Comparison of ENCODE assay signal across 36 mouse cellular contexts in the genomic region with DNA sequence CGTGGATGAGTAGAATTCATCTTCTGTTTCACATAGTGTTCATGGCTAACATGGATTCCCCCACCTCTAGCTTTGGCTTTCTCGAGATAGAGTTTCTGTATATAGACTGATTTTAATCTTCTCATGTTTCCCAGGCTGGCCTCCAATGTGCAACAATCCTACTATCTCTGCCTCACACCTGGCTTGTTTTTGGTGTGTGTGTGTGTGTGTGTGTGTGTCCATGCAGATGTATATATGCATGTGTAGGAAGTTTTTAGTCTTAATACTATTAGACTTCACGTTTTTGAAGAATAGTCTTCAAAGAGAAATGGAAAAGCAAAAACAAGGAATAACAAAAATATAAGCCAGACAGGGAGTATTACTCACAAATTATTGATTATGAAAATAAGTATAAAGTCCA.
"Had no signal": no experiment of that assay in that cellular context is flagged by ENCODE, and none has a peak within 500 bp of the region (broad histone marks: within the 10 kb centered on the region; RNA-seq: fewer than 3 reads in every experiment).

No protein-coding gene starts in this region.

- H3K4me1 ChIP-seq: heart, embryonic 12.5 days; heart, embryonic 13.5 days; heart, embryonic 15.5 days; hindbrain, embryonic 10.5 days; hindbrain, embryonic 12.5 days; hindbrain, embryonic 13.5 days; hindbrain, embryonic 15.5 days; intestine, embryonic 15.5 days had no signal

- H3K27ac ChIP-seq: heart, embryonic 10.5 days; heart, embryonic 13.5 days; heart, embryonic 15.5 days; hindbrain, embryonic 10.5 days; hindbrain, embryonic 12.5 days; hindbrain, embryonic 13.5 days; hindbrain, embryonic 14.5 days; hindbrain, embryonic 15.5 days; hindbrain, postnatal 0 days; intestine, embryonic 15.5 days; kidney, embryonic 15.5 days; kidney, postnatal 0 days; layer of hippocampus, adult 2 months; left cerebral cortex, adult 2 months had no signal

- H3K9ac ChIP-seq: heart, embryonic 12.5 days; heart, embryonic 13.5 days; heart, embryonic 15.5 days; hindbrain, embryonic 12.5 days; hindbrain, embryonic 13.5 days; hindbrain, embryonic 14.5 days; hindbrain, embryonic 15.5 days; intestine, embryonic 15.5 days; kidney, embryonic 15.5 days had no signal

- ATAC-seq: hindbrain, embryonic 16.5 days; hindbrain, postnatal 0 days; inflammation-experienced regulatory T-cells, adult 6 months; intestine, embryonic 15.5 days; intestine, embryonic 16.5 days; intestine, postnatal 0 days had no signal

- H3K36me3 ChIP-seq: heart, embryonic 10.5 days; heart, embryonic 12.5 days; heart, embryonic 13.5 days; heart, embryonic 15.5 days; hindbrain, embryonic 10.5 days; hindbrain, embryonic 12.5 days; hindbrain, embryonic 13.5 days; hindbrain, embryonic 15.5 days; intestine, embryonic 15.5 days; kidney, embryonic 15.5 days had no signal

- H3K4me3 ChIP-seq: heart, embryonic 10.5 days; heart, embryonic 12.5 days; heart, embryonic 13.5 days; heart, embryonic 15.5 days; hindbrain, embryonic 10.5 days; hindbrain, embryonic 12.5 days; hindbrain, embryonic 13.5 days; hindbrain, embryonic 15.5 days; intestine, embryonic 15.5 days; kidney, embryonic 15.5 days; layer of hippocampus, adult 2 months; left cerebral cortex, adult 2 months had no signal

- H3K27me3 ChIP-seq: heart, embryonic 12.5 days; heart, embryonic 13.5 days; heart, embryonic 15.5 days; hindbrain, embryonic 12.5 days; hindbrain, embryonic 13.5 days; hindbrain, embryonic 15.5 days; intestine, embryonic 15.5 days; kidney, embryonic 15.5 days had no signal

- DNase-seq: heart, postnatal 10 days; heart, postnatal 14 days; heart, postnatal 36 days; heart, postnatal 4 days; kidney, adult 11 months; kidney, adult 18-20 months; kidney, adult 2 months; kidney, adult 8-10 months; kidney, adult 9 months; kidney, postnatal 10 days; kidney, postnatal 14 days; kidney, postnatal 25 days; kidney, postnatal 36 days; kidney, postnatal 4 days; layer of hippocampus, adult 9-11 months; layer of hippocampus, postnatal 36 days had no signal

- H3K4me2 ChIP-seq: heart, embryonic 11.5 days; heart, embryonic 12.5 days; heart, embryonic 13.5 days; heart, embryonic 15.5 days; hindbrain, embryonic 12.5 days; hindbrain, embryonic 13.5 days; hindbrain, embryonic 14.5 days; hindbrain, embryonic 15.5 days; intestine, embryonic 15.5 days; kidney, embryonic 15.5 days had no signal

- H3K9me3 ChIP-seq: heart, embryonic 10.5 days; heart, embryonic 12.5 days; heart, embryonic 13.5 days; heart, embryonic 15.5 days; hindbrain, embryonic 10.5 days; hindbrain, embryonic 12.5 days; hindbrain, embryonic 13.5 days; hindbrain, embryonic 15.5 days; intestine, embryonic 15.5 days; kidney, embryonic 15.5 days had no signal
